In genomic region chr17:84189127-84189854, GRCm38 (mm10) we compare ENCODE assay signal across 8 mouse cellular contexts. TPM values are rescaled to one million over a fixed set of nuclear protein-coding genes. Genes with fewer than 3 reads are reported as not detected.
DNase-seq lines count a peak whose midpoint lies in the region; ATAC-seq and TF ChIP-seq lines count a peak whose summit lies in the region.

No protein-coding gene starts in this region.

- H3K4me3 ChIP-seq in erythroblast, embryonic 14.5 days (replicated peaks): peak overlapping the region; percentile 95
- peak overlapping the region; percentile 63; the same call in 1 of the 2 replicates for H3K4me3 ChIP-seq in forebrain, embryonic 11.5 days (ENCODE audit: low read depth, low read length)
- H3K4me3 ChIP-seq in intestine, embryonic 15.5 days (replicated peaks): peak overlapping the region; percentile 62
- H3K4me3 ChIP-seq in midbrain, embryonic 11.5 days (ENCODE audit: low read depth, low read length): no peak overlapping the region
- H3K4me3 ChIP-seq in cerebellum, adult 2 months (replicated peaks; ENCODE audit: insufficient read depth, low read depth, low read length): no peak overlapping the region

- H3K36me3 ChIP-seq in erythroblast, embryonic 14.5 days (ENCODE audit: control insufficient read depth): peaks cover 65% of the 10 kb centered on the region
- H3K36me3 ChIP-seq in forebrain, embryonic 11.5 days (ENCODE audit: control insufficient read depth, insufficient read depth, low read length): no peaks in the 10 kb centered on the region; the same call in 1 of the 2 replicates
- no peaks in the 10 kb centered on the region for H3K36me3 ChIP-seq in intestine, embryonic 15.5 days
- 0 out of 2 replicates have a peak, but pooled peaks cover 2% of the 10 kb centered on the region for H3K36me3 ChIP-seq in midbrain, embryonic 11.5 days (ENCODE audit: control insufficient read depth, insufficient read depth, low read length)

- peak overlapping the region; percentile 55 for H3K4me2 ChIP-seq in forebrain, embryonic 11.5 days (ENCODE audit: low read depth, low read length, severe bottlenecking)
- peak overlapping the region; percentile 89 for H3K4me2 ChIP-seq in intestine, embryonic 15.5 days (replicated peaks)
- H3K4me2 ChIP-seq in midbrain, embryonic 11.5 days: peak overlapping the region; percentile 70

- no peak for ATAC-seq in erythroblast, adult 5-6 weeks (replicated peaks; ENCODE audit: low FRiP score, poor library complexity, severe bottlenecking)
- ATAC-seq in forebrain, embryonic 11.5 days (replicated peaks; ENCODE audit: low FRiP score): no peak
- no peak for ATAC-seq in intestine, embryonic 15.5 days
- ATAC-seq in midbrain, embryonic 11.5 days (ENCODE audit: low FRiP score): no peak

- no peaks in the 10 kb centered on the region for H3K27me3 ChIP-seq in erythroblast, embryonic 14.5 days (ENCODE audit: control insufficient read depth)
- 0 out of 2 replicates have a peak, but pooled peaks cover 2% of the 10 kb centered on the region for H3K27me3 ChIP-seq in forebrain, embryonic 11.5 days (ENCODE audit: control insufficient read depth, insufficient read depth, low read length)
- H3K27me3 ChIP-seq in intestine, embryonic 15.5 days (replicated peaks): no peaks in the 10 kb centered on the region
- no peaks in the 10 kb centered on the region for H3K27me3 ChIP-seq in midbrain, embryonic 11.5 days (ENCODE audit: control insufficient read depth, insufficient read depth, low read length)
- H3K27me3 ChIP-seq in cerebellum, adult 2 months (ENCODE audit: control insufficient read depth, insufficient read depth, low read length): peaks cover 8% of the 10 kb centered on the region; the same call in 1 of the 2 replicates

- no peak for TF ChIP-seq POLR2A in cerebellum, adult 2 months (IDR thresholded peaks at IDR 0.05; ENCODE audit: borderline replicate concordance, insufficient read depth, low read length)

- no peaks in the 10 kb centered on the region for H3K9me3 ChIP-seq in erythroblast, embryonic 14.5 days (ENCODE audit: control insufficient read depth, low read length)
- H3K9me3 ChIP-seq in forebrain, embryonic 11.5 days (ENCODE audit: control insufficient read depth, low read length): no peaks in the 10 kb centered on the region
- H3K9me3 ChIP-seq in intestine, embryonic 15.5 days: no peaks in the 10 kb centered on the region
- no peaks in the 10 kb centered on the region for H3K9me3 ChIP-seq in midbrain, embryonic 11.5 days (ENCODE audit: control insufficient read depth, low read length)

- WGBS in forebrain, embryonic 11.5 days: 82% methylated on average over 5 of the region's 5 CpGs
- 69% methylated on average over 5 of the region's 5 CpGs for WGBS in intestine, embryonic 15.5 days
- 79% methylated on average over 5 of the region's 5 CpGs for WGBS in midbrain, embryonic 11.5 days
- 62% methylated on average over 5 of the region's 5 CpGs for WGBS in cerebellum, adult 2 months

- DNase-seq in B cell, adult 2 months: peak; percentile 26 to 31
- DNase-seq in forebrain, embryonic 11.5 days (ENCODE audit: low spot score): peak; percentile 48
- DNase-seq in midbrain, embryonic 11.5 days (ENCODE audit: low spot score, missing footprints): peak; percentile 56
- DNase-seq in layer of hippocampus, adult 18-20 months (ENCODE audit: low spot score in 2 of 2): no peak
- no peak for DNase-seq in cerebellum, adult 2 months

- H3K9ac ChIP-seq in forebrain, embryonic 11.5 days (ENCODE audit: low read length): peak overlapping the region; percentile 79
- H3K9ac ChIP-seq in intestine, embryonic 15.5 days: peak overlapping the region; percentile 77
- H3K9ac ChIP-seq in midbrain, embryonic 11.5 days (ENCODE audit: low read length): peak overlapping the region; percentile 60

- peak overlapping the region; percentile 95 for H3K27ac ChIP-seq in forebrain, embryonic 11.5 days (ENCODE audit: low read depth, low read length)
- H3K27ac ChIP-seq in intestine, embryonic 15.5 days: peak overlapping the region; percentile 100
- H3K27ac ChIP-seq in midbrain, embryonic 11.5 days (ENCODE audit: low read depth, low read length): peak overlapping the region; percentile 80
- H3K27ac ChIP-seq in cerebellum, adult 2 months (ENCODE audit: insufficient read depth, low read length): no peak overlapping the region

- TF ChIP-seq CTCF in cerebellum, adult 2 months (IDR thresholded peaks at IDR 0.05; ENCODE audit: borderline replicate concordance, insufficient read depth, low read depth, low read length): no peak

- peaks cover 50% of the 10 kb centered on the region for H3K4me1 ChIP-seq in erythroblast, embryonic 14.5 days (ENCODE audit: control insufficient read depth)
- peaks cover 14% of the 10 kb centered on the region for H3K4me1 ChIP-seq in forebrain, embryonic 11.5 days (replicated peaks; ENCODE audit: control insufficient read depth, insufficient read depth, low read length)
- H3K4me1 ChIP-seq in intestine, embryonic 15.5 days (replicated peaks): peaks cover 23% of the 10 kb centered on the region
- peaks cover 14% of the 10 kb centered on the region for H3K4me1 ChIP-seq in midbrain, embryonic 11.5 days (ENCODE audit: control insufficient read depth, insufficient read depth, low read length)
- H3K4me1 ChIP-seq in cerebellum, adult 2 months (ENCODE audit: control insufficient read depth, insufficient read depth, low read length): no peaks in the 10 kb centered on the region; the same call in 1 of the 2 replicates

RNA-seq across cellular contexts. Expression of gene Zfp36l2, which starts 1.5 kb away (rescaled TPM):
- polyA plus RNA-seq in erythroblast, embryonic 14.5 days (2012): 6.6 and 7.9 TPM in 2 replicates
- 50.2 and 57.8 TPM in 2 replicates for total RNA-seq in erythroblast, adult 5-6 weeks (2015; ENCODE audit: low replicate concordance)
- total RNA-seq in erythroblast, adult 5-6 weeks (2017; ENCODE audit: low replicate concordance): 23.0 and 25.8 TPM in 2 replicates
- 11.9 and 15.3 TPM in 2 replicates for polyA plus RNA-seq in forebrain, embryonic 11.5 days (2014; fragmentation: Nextera tagmentation; extraction: Ambion mirVana)
- polyA plus RNA-seq in intestine, embryonic 15.5 days (2015; fragmentation: Nextera tagmentation; extraction: Ambion mirVana): 23.2 and 29.7 TPM in 2 replicates
- 14.4 and 14.6 TPM in 2 replicates for polyA plus RNA-seq in midbrain, embryonic 11.5 days (2014; fragmentation: Nextera tagmentation; extraction: Ambion mirVana)
- total RNA-seq in layer of hippocampus, adult 18-20 months (2021): 10 to 100 TPM; 22.0 to 32.5 TPM
- 14.2 and 15.9 TPM in 2 replicates for polyA plus RNA-seq in cerebellum, adult 2 months (2012; rRNA removed)

Comparison
In these comparisons a context has a peak if more than half of its experiments do, and no peak if none do; other contexts are left out.
1. H3K4me3 ChIP-seq: peak in erythroblast, embryonic 14.5 days (single experiment), forebrain, embryonic 11.5 days (single experiment) and intestine, embryonic 15.5 days (single experiment); none in midbrain, embryonic 11.5 days (single experiment) and cerebellum, adult 2 months (single experiment).
2. DNase-seq: peak in B cell, adult 2 months (2 of 2), forebrain, embryonic 11.5 days (single experiment) and midbrain, embryonic 11.5 days (single experiment); none in layer of hippocampus, adult 18-20 months (0 of 2) and cerebellum, adult 2 months (0 of 2).
3. Peak in every context shown above with its lines, with median percentiles within 50 percentile points of each other: H3K4me2 ChIP-seq and H3K9ac ChIP-seq.